Mouse (Mus musculus): ENCODE data around the gene Pyroxd2. TPM values are rescaled to one million over a fixed set of nuclear protein-coding genes. Genes with fewer than 3 reads are reported as not detected.

The Pyroxd2 gene
- polyA plus RNA-seq, 1 experiment from 2014 or later, result 1.5 TPM

DNA sequence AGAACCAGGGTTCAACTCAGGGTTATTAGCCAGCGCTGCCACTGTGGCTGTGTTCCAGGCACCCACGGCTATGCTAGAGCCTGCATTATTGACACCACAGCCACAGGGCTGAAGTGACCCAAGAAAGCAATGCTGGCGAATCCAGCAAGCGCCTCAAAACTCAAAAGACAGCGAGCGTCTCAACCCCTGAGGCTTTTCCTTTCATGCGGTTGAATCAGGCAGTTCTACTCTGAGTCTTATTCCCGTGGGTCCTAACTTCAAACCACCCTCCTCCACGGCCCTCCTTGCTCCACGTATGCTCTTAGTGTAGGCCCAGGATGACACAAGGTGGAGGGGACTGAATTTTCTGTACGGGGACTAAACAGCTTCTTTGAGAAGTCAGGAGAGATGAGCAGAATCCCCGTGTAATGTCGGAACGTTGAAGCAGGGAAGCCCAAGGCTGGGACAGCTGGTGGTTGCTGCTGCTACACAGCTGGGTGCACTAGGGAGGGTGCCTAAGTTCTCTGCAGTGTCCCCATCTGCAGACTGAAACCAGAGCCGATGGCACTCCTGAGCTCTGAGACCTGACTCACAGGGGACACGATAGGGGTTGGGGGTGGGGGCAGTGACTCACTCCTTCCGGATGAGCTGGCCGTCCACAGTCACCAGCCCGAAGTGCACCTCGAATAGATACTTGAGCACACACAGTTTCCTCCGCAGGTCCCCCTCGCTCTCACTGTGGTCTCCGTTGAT lies 17.7 kb upstream of the Pyroxd2 start:
- ATAC-seq (ENCODE audit: low read depth) (no peak), DNase-seq (no peak)
- Histone ChIP-seq H3K9ac (no peak overlapping the region), H3K4me1 (replicated peaks) (no peaks in the 10 kb centered on the region), H3K4me3 (replicated peaks) (no peak overlapping the region), H3K27me3 (no peaks in the 10 kb centered on the region), H3K9me3 (replicated peaks) (no peaks in the 10 kb centered on the region), H3K4me2 (no peak overlapping the region), H3K27ac (no peak overlapping the region), H3K36me3 (peaks cover 14% of the 10 kb centered on the region)
- 81% methylated on average over 23 of the region's 23 CpGs for WGBS (ENCODE audit: insufficient replicate concordance)

DNA sequence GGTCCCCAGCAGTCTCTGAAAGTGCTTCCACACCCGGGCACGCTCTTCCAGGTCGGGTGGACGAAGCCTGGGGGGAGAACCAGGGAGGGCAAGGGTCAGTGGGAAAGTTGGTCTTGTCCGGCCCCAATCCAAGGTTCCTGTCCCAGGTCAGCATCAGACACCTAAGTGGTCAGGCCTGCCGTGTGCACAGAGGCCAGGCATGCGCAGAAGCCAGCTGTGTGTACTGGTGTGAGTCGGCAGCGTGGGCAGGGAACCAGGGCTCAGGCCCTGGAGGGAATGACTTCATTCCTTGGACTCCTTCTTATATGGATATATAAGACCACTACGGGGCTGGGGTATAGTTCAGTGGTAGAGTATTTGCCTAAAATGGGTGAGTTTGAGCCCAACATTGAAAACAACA lies 17.1 kb upstream of the Pyroxd2 start:
- DNase-seq, result no peak
- Histone ChIP-seq H3K4me1 (replicated peaks) (no peaks in the 10 kb centered on the region), H3K4me2 (no peak overlapping the region), H3K27me3 (no peaks in the 10 kb centered on the region), H3K27ac (no peak overlapping the region), H3K36me3 (peaks cover 14% of the 10 kb centered on the region), H3K4me3 (replicated peaks) (no peak overlapping the region), H3K9me3 (replicated peaks) (no peaks in the 10 kb centered on the region), H3K9ac (no peak overlapping the region)
- WGBS (ENCODE audit: insufficient replicate concordance), result 76% methylated on average over 10 of the region's 10 CpGs
- no peak for ATAC-seq (ENCODE audit: low read depth)

DNA sequence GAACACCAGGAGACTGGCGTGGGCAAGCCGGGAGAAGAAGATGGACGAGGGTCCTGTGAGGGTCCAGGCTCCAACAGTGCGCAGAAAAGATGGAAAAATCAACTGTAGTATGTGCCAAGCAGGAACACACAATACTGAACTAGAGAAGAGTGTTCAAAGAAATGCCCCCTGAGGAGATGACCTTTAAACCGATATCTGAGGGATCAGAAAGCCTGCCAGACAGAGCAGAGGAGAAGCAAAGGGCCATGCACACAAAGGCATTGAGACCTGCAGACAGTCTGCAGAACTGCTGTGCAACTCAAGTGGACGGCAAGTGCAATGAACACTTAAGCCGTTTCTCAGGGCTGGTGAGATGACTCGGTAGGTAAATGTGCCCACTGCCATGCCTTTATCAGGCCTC lies 14.8 kb upstream of the Pyroxd2 start:
- no peak overlapping the region for H3K4me2 ChIP-seq
- H3K4me1 ChIP-seq (replicated peaks), result no peaks in the 10 kb centered on the region
- no peak overlapping the region for H3K4me3 ChIP-seq (replicated peaks)
- ATAC-seq (ENCODE audit: low read depth) (no peak), DNase-seq (no peak)
- no peak overlapping the region for H3K9ac ChIP-seq
- H3K27ac ChIP-seq, result no peak overlapping the region
- WGBS (ENCODE audit: insufficient replicate concordance), result 79% methylated on average over 8 of the region's 8 CpGs
- H3K9me3 ChIP-seq (replicated peaks), result no peaks in the 10 kb centered on the region
- H3K27me3 ChIP-seq, result no peaks in the 10 kb centered on the region
- H3K36me3 ChIP-seq, result peaks cover 14% of the 10 kb centered on the region

DNA sequence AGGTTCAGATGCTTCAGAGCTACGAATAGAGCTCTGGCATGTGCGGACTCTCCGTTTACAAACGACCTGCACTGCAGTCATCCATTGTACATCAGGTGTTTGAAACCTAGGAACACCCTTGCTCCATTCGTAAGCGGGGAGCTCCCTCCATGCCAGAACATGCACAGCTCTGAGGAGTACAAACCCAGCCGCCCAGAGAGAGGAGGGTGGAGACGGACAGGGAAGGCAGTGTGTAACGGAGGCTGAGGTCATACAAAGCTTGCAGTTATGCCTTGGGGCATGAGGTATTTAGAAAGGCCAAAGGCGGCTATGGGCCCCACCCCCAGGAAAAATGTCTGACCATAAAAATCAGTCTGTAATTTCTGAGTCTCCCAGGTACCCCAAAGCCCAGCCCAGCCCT lies 11.8 kb upstream of the Pyroxd2 start:
- Histone ChIP-seq H3K9ac (no peak overlapping the region), H3K4me1 (replicated peaks) (no peaks in the 10 kb centered on the region), H3K4me2 (no peak overlapping the region), H3K4me3 (replicated peaks) (no peak overlapping the region), H3K27ac (no peak overlapping the region), H3K27me3 (no peaks in the 10 kb centered on the region), H3K36me3 (peaks cover 11% of the 10 kb centered on the region; the same call in 1 of the 2 replicates), H3K9me3 (replicated peaks) (no peaks in the 10 kb centered on the region)
- ATAC-seq (ENCODE audit: low read depth) (no peak), DNase-seq (no peak)
- 78% methylated on average over 10 of the region's 10 CpGs for WGBS (ENCODE audit: insufficient replicate concordance)

DNA sequence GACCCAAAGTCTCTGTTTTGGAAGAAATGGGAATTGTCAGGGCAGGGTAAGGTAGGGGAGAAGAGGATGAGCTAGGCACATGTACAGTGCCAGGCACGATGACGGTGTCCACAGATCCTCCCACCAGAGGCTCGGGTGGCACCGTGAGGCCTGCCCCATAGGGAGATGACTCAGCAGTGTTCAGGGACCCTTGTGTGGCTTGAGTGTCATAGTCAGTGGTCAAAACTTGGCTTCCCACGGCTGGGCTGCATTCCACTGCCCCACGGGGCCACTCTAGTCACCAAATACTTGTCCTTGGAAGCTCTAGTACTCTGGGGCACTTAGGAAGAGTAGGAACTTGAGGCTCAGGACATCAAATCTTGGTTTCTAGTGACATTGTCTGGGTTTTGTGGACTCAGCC lies 4.1 kb upstream of the Pyroxd2 start:
- no peak overlapping the region for H3K4me3 ChIP-seq (replicated peaks)
- H3K9me3 ChIP-seq (replicated peaks), result no peaks in the 10 kb centered on the region
- WGBS (ENCODE audit: insufficient replicate concordance), result 52% methylated on average over 6 of the region's 6 CpGs
- H3K9ac ChIP-seq, result no peak overlapping the region
- DNase-seq, result no peak
- no peaks in the 10 kb centered on the region for H3K27me3 ChIP-seq
- H3K4me1 ChIP-seq (replicated peaks), result peaks cover 43% of the 10 kb centered on the region
- no peak overlapping the region for H3K4me2 ChIP-seq
- no peak overlapping the region for H3K27ac ChIP-seq
- ATAC-seq (ENCODE audit: low read depth), result no peak
- H3K36me3 ChIP-seq, result no peaks in the 10 kb centered on the region

DNA sequence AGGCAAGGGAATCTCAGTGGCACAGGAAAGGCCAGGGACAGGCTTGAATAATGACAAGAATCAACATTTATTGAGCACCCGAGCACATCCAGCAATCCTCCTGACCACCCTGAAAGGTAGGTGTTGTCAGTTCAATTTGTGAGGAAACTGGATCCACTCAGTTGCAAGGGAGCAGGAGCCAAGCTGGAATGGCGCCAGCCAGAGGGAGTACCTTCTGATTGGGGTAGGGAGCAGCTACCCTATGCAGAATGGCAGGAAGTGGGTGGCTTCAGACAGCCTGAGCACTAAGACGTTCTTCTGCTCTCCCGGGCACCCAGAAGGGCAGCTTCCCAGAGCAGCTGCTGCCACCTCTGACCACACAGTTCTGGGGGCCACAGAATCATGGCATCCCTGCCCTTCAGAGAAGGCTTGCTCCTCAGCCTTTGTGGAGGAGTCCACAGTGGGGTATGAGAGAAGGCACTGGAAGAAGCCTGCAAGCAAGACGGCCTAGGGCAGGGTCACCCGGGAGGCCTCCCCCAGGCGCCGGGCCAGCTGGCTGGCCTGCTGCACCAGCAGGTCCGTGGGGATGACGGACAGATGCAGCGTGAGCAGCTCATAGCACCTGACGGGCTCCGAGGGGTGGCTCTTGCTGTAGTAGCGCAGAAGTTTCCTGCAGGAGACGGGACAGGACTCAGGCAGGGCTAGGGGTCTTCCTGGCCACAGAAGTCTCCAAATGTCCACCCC lies 2.7 kb upstream of the Pyroxd2 start:
- H3K36me3 ChIP-seq, result no peaks in the 10 kb centered on the region
- peak overlapping the region; percentile 6; the same call in 1 of the 2 replicates for H3K9ac ChIP-seq
- no peak overlapping the region for H3K27ac ChIP-seq
- H3K4me2 ChIP-seq, result no peak overlapping the region
- WGBS (ENCODE audit: insufficient replicate concordance), result 75% methylated on average over 15 of the region's 15 CpGs
- ATAC-seq (ENCODE audit: low read depth) (no peak), DNase-seq (no peak)
- H3K27me3 ChIP-seq, result no peaks in the 10 kb centered on the region
- no peak overlapping the region for H3K4me3 ChIP-seq (replicated peaks)
- H3K4me1 ChIP-seq (replicated peaks), result peaks cover 49% of the 10 kb centered on the region
- no peaks in the 10 kb centered on the region for H3K9me3 ChIP-seq (replicated peaks)

DNA sequence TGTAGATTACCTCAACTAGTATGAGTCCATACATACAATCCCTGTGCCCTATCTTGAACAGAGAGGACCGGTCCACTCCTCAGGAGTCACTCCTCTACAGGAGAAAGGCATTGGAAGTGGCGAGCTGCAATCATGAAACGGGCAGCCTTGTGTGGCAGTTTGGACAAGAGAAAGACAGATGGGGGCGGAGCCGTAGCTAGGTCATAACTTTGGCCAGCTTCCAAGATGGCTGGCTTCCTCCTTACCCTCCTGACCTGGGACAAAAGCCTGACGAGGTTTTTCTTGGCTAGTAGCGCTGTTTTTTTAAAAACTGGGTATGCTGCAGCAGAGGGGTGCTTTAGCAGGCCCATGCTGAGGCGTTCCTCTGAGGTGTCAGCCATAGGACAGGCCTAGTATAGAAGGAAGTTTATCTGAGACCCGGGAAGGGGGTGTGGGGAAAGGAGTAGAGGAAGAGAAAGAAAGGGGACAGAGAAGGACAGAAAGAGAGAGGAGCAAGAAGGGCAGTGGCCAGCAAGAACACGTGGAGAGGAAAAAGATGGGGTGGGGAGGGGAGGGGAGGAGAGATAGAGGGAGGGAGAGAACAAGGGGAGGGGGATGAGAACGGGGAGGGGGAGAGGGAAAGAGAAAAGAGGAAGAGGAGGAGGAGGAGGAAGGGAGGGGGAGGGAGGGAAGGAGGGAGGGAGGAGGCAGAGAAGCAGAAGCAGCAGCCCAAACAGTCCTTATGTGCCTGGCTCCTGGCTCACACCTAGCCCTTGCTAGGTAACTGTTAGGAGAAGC lies 754 bp upstream of the Pyroxd2 start:
- peaks cover 55% of the 10 kb centered on the region for H3K4me1 ChIP-seq (replicated peaks)
- H3K9me3 ChIP-seq (replicated peaks), result no peaks in the 10 kb centered on the region
- H3K27ac ChIP-seq, result peak overlapping the region; percentile 77
- H3K4me3 ChIP-seq (replicated peaks), result peak overlapping the region; percentile 52
- DNase-seq, result peak; percentile 22
- no peaks in the 10 kb centered on the region for H3K36me3 ChIP-seq
- H3K9ac ChIP-seq, result 0 out of 2 replicates have a peak overlapping the region, but pooled peaks have one; percentile 71
- ATAC-seq (ENCODE audit: low read depth), result peak; percentile 19; the same call in 1 of the 2 replicates
- peak overlapping the region; percentile 73 for H3K4me2 ChIP-seq
- WGBS (ENCODE audit: insufficient replicate concordance), result 19% methylated on average over 10 of the region's 11 CpGs
- no peaks in the 10 kb centered on the region for H3K27me3 ChIP-seq

DNA sequence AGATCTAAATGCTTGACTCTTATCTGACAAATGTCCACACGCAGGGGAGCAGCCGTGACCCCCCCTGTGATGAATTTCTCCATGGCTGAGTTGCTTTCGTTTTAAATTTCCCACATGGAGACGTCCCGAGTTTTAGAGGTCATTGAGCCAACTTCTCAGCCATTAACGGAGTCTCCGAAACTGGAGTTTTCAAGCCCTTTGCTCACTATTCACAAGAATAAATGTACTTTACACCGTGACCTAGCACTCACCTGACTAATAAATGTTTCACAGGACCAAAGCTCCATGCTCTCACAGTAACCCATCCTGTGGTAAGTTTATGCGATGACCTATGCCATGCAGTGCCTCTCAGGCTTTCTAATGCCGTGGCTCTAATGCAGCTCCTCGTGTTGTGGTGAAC lies 2.4 kb downstream of the Pyroxd2 start:
- WGBS (ENCODE audit: insufficient replicate concordance), result 64% methylated on average over 11 of the region's 11 CpGs
- no peak overlapping the region for H3K4me2 ChIP-seq

DNA sequence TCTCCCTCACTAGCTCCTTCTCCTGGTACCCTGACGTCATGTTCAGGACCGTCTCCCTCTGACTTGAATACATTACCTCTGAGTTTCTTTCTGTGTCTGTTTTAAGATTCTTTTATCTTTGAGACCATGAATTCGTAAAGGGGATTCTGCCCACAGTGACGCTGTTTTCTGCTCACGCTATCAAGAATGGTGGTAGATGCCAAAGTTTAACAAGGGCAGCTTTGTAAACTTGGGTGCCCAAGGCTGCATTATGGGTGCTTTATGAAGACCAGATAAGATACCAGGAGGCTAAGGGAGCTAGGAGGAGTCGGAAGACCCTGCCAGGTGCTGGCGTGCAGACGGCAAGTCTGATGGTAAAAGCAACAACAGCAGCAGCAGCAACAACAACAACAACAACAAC lies 5.9 kb downstream of the Pyroxd2 start:
- no peak for DNase-seq
- no peak overlapping the region for H3K27ac ChIP-seq
- H3K27me3 ChIP-seq, result no peaks in the 10 kb centered on the region
- H3K36me3 ChIP-seq, result no peaks in the 10 kb centered on the region
- no peak overlapping the region for H3K4me3 ChIP-seq (replicated peaks)
- H3K9ac ChIP-seq, result no peak overlapping the region
- H3K4me1 ChIP-seq (replicated peaks), result peaks cover 52% of the 10 kb centered on the region
- WGBS (ENCODE audit: insufficient replicate concordance), result 63% methylated on average over 8 of the region's 8 CpGs
- H3K4me2 ChIP-seq, result no peak overlapping the region
- no peak for ATAC-seq (ENCODE audit: low read depth)
- no peaks in the 10 kb centered on the region for H3K9me3 ChIP-seq (replicated peaks)

More for the DNA sequence above, 2.4 kb downstream of the Pyroxd2 start:
- Histone ChIP-seq H3K4me1 (replicated peaks) (peaks cover 57% of the 10 kb centered on the region), H3K36me3 (no peaks in the 10 kb centered on the region), H3K9ac (no peak overlapping the region), H3K4me3 (replicated peaks) (no peak overlapping the region), H3K27ac (no peak overlapping the region), H3K27me3 (no peaks in the 10 kb centered on the region), H3K9me3 (replicated peaks) (no peaks in the 10 kb centered on the region)
- DNase-seq (no peak), ATAC-seq (ENCODE audit: low read depth) (no peak)

DNA sequence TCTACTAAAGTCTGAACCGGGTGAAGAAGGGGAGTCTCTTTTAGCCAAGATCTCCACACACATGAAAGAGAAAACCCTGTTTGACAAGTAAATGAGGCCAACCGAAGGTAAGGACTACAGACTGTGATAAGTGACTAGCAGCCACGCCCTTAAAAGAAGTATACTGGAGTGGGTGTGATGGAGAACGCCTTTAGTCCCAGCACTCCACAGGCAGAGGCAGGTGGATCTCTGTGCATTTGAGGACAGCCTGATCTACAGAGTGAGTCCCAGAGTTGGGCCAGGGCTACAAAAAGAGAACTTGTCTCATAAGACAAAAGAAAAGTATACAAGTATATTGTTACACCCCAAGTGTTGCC lies 6.7 kb downstream of the Pyroxd2 start:
- Histone ChIP-seq H3K4me2 (peak overlapping the region; percentile 38), H3K4me1 (replicated peaks) (peaks cover 49% of the 10 kb centered on the region), H3K4me3 (replicated peaks) (no peak overlapping the region), H3K9ac (peak overlapping the region; percentile 15; the same call in 1 of the 2 replicates), H3K27ac (peak overlapping the region; percentile 47; the same call in 1 of the 2 replicates), H3K27me3 (no peaks in the 10 kb centered on the region), H3K36me3 (no peaks in the 10 kb centered on the region), H3K9me3 (replicated peaks) (no peaks in the 10 kb centered on the region)
- DNase-seq (no peak), ATAC-seq (ENCODE audit: low read depth) (peak; percentile 51)
- WGBS (ENCODE audit: insufficient replicate concordance), result 18% methylated on average over 4 of the region's 4 CpGs
